Mouse (Mus musculus): ENCODE measurements around the gene Cyb5r3. TPM values are rescaled to one million over a fixed set of nuclear protein-coding genes. Genes with fewer than 3 reads are reported as not detected.
"Not testable (repeated sequence)": the region's sequence is repeated elsewhere in the genome, so short reads cannot be mapped to it uniquely, and the experiment has no call there.

Gene Cyb5r3
- polyA plus RNA-seq, 1 experiment, result 76.1 TPM

GRCm38 (mm10) chr15:83134671-83135070, 37.7 kb downstream of the Cyb5r3 start:
- H3K27me3 ChIP-seq (ENCODE audit: control insufficient read depth, insufficient read depth, low read length), result no peaks in the 10 kb centered on the region
- no peak overlapping the region for H3K4me3 ChIP-seq (ENCODE audit: extremely low read depth, insufficient read depth, insufficient read length)
- H3K4me1 ChIP-seq (ENCODE audit: control insufficient read depth, insufficient read depth, insufficient read length), result no peaks in the 10 kb centered on the region
- peaks cover 62% of the 10 kb centered on the region for H3K36me3 ChIP-seq (ENCODE audit: control insufficient read depth, insufficient read depth, low read length)
- no peak overlapping the region for H3K27ac ChIP-seq (ENCODE audit: insufficient read depth, low read length)
- WGBS, result 92% methylated on average over 6 of the region's 6 CpGs
- TF ChIP-seq CTCF (IDR thresholded peaks at IDR 0.05; ENCODE audit: extremely low read depth, insufficient read depth, insufficient read length, insufficient replicate concordance), result no peak
- TF ChIP-seq POLR2A (IDR thresholded peaks at IDR 0.05; ENCODE audit: low read depth, low read length), result no peak
- no peak for DNase-seq (ENCODE audit: low read depth in 1 of 2, low spot score in 2 of 2)

DNA sequence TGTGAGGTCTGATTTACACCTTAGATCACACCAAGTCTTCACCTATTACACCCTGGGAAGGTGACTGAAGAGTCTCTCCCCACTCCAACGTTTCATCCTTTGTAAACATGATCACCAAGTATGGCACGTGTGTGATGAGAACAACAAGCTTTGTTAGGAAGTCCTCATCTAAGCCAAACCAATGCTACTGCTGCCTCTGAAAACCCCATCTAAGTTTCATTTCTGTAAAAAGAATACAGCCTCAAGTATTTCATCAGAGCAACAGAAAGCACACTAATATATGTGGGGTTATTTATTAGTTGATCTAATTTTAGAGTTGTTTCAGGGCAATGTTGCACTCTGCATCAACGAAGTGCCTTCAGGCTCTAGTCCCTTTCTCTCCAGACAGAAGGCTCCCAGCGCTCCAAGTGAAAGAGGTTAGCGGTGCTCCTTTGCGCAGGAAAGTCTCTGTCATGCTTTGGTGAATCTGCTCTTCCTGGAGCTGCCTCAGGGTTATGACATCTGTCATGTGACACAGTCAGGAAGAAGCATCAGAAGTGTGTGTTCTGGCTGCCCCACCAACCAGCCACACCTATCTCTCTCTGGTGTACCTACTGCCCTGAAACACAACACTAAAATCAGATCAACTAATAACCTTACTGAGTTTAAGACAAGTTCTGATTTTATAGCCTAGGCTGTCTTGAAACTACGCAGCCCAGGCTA, 42.7 kb downstream of the Cyb5r3 start:
- WGBS, result 88% methylated on average over 7 of the region's 7 CpGs
- no peak for DNase-seq (ENCODE audit: low read depth in 1 of 2, low spot score in 2 of 2)
- H3K27me3 ChIP-seq (ENCODE audit: control insufficient read depth, insufficient read depth, low read length), result no peaks in the 10 kb centered on the region
- H3K36me3 ChIP-seq (ENCODE audit: control insufficient read depth, insufficient read depth, low read length), result peaks cover 71% of the 10 kb centered on the region
- H3K4me3 ChIP-seq (ENCODE audit: extremely low read depth, insufficient read depth, insufficient read length), result no peak overlapping the region
- no peak overlapping the region for H3K27ac ChIP-seq (ENCODE audit: insufficient read depth, low read length)
- H3K4me1 ChIP-seq (ENCODE audit: control insufficient read depth, insufficient read depth, insufficient read length), result no peaks in the 10 kb centered on the region
- no peak for TF ChIP-seq CTCF (IDR thresholded peaks at IDR 0.05; ENCODE audit: extremely low read depth, insufficient read depth, insufficient read length, insufficient replicate concordance)
- TF ChIP-seq POLR2A (IDR thresholded peaks at IDR 0.05; ENCODE audit: low read depth, low read length), result no peak

- H3K27ac ChIP-seq (ENCODE audit: insufficient read depth, low read length); H3K4me1 ChIP-seq (ENCODE audit: control insufficient read depth, insufficient read depth, insufficient read length); H3K27me3 ChIP-seq (ENCODE audit: control insufficient read depth, insufficient read depth, low read length); H3K4me3 ChIP-seq (ENCODE audit: extremely low read depth, insufficient read depth, insufficient read length); DNase-seq (ENCODE audit: low read depth in 1 of 2, low spot score in 2 of 2): not testable (repeated sequence)
- H3K36me3 ChIP-seq (ENCODE audit: control insufficient read depth, insufficient read depth, low read length), result peaks cover 49% of the 10 kb centered on the region
- WGBS, result 98% methylated on average over 3 of the region's 3 CpGs
Measured at GRCm38 (mm10) chr15:83127037-83127436, 45.4 kb downstream of the Cyb5r3 start.

GRCm38 (mm10) chr15:83126582-83126981, 45.8 kb downstream of the Cyb5r3 start:
- no peaks in the 10 kb centered on the region for H3K27me3 ChIP-seq (ENCODE audit: control insufficient read depth, insufficient read depth, low read length)
- no peaks in the 10 kb centered on the region; the same call in 1 of the 2 replicates for H3K4me1 ChIP-seq (ENCODE audit: control insufficient read depth, insufficient read depth, insufficient read length)
- H3K4me3 ChIP-seq (ENCODE audit: extremely low read depth, insufficient read depth, insufficient read length), result no peak overlapping the region
- H3K27ac ChIP-seq (ENCODE audit: insufficient read depth, low read length), result no peak overlapping the region
- peaks cover 45% of the 10 kb centered on the region for H3K36me3 ChIP-seq (ENCODE audit: control insufficient read depth, insufficient read depth, low read length)
- WGBS, result 96% methylated on average over 9 of the region's 9 CpGs
- TF ChIP-seq POLR2A (IDR thresholded peaks at IDR 0.05; ENCODE audit: low read depth, low read length) (no peak), CTCF (IDR thresholded peaks at IDR 0.05; ENCODE audit: extremely low read depth, insufficient read depth, insufficient read length, insufficient replicate concordance) (no peak)
- no peak for DNase-seq (ENCODE audit: low read depth in 1 of 2, low spot score in 2 of 2)

- Histone ChIP-seq H3K4me3 (ENCODE audit: extremely low read depth, insufficient read depth, insufficient read length) (no peak overlapping the region), H3K36me3 (ENCODE audit: control insufficient read depth, insufficient read depth, low read length) (peaks cover 34% of the 10 kb centered on the region), H3K4me1 (ENCODE audit: control insufficient read depth, insufficient read depth, insufficient read length) (no peaks in the 10 kb centered on the region; the same call in 1 of the 2 replicates), H3K27me3 (ENCODE audit: control insufficient read depth, insufficient read depth, low read length) (no peaks in the 10 kb centered on the region), H3K27ac (ENCODE audit: insufficient read depth, low read length) (no peak overlapping the region)
- DNase-seq (ENCODE audit: low read depth in 1 of 2, low spot score in 2 of 2), result no peak
- TF ChIP-seq CTCF (IDR thresholded peaks at IDR 0.05; ENCODE audit: extremely low read depth, insufficient read depth, insufficient read length, insufficient replicate concordance), result no peak
- TF ChIP-seq POLR2A (IDR thresholded peaks at IDR 0.05; ENCODE audit: low read depth, low read length), result no peak
- WGBS, result 84% methylated on average over 5 of the region's 5 CpGs
Measured at GRCm38 (mm10) chr15:83124625-83125024, 47.8 kb downstream of the Cyb5r3 start.

DNA sequence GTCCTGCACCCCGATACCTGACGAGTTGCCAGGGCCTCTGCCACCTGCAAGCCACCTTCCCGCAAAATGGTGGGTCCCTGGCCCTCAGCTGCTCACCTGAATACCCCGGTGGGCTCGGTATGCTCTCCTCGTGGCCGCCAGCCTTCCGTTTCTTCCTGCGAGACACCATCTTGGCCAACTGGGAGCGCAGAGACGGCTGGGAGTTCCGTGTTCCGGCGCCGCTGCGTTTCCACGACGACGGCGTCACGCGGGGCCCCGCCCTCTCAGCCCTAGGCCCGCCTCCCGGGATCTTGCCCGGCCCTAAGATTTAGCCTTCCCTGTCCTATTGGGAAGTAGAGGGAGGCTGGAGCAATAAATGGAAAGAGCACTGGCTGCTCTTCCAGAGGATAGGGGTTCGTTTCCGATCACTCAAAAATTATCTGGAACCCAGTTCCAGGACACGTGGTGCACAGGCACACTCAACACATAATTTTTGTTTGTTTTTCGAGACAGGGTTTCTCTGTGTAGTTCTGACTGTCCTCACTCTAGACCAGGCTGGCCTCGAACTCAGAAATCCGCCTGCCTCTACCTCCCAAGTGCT, 49.7 kb downstream of the Cyb5r3 start, which contains the start of gene Rrp7a:
Rrp7a (minus strand) TSS at position 236 of the 580 bp plus-strand sequence.
- Histone ChIP-seq H3K4me1 (ENCODE audit: control insufficient read depth, insufficient read depth, insufficient read length) (no peaks in the 10 kb centered on the region; the same call in 1 of the 2 replicates), H3K36me3 (ENCODE audit: control insufficient read depth, insufficient read depth, low read length) (peaks cover 30% of the 10 kb centered on the region), H3K27ac (ENCODE audit: insufficient read depth, low read length) (peak within 1 kb of the TSS; percentile 78), H3K27me3 (ENCODE audit: control insufficient read depth, insufficient read depth, low read length) (no peaks in the 10 kb centered on the region), H3K4me3 (ENCODE audit: extremely low read depth, insufficient read depth, insufficient read length) (peak within 1 kb of the TSS; percentile 90)
- TF ChIP-seq CTCF (IDR thresholded peaks at IDR 0.05; ENCODE audit: extremely low read depth, insufficient read depth, insufficient read length, insufficient replicate concordance), result no peak
- TF ChIP-seq POLR2A (IDR thresholded peaks at IDR 0.05; ENCODE audit: low read depth, low read length), result peak; percentile 24; the same call in 1 of the 2 replicates
- peak; percentile 45 to 82 for DNase-seq (ENCODE audit: low read depth in 1 of 2, low spot score in 2 of 2)
- 3% methylated on average over 32 of the region's 32 CpGs for WGBS

All from spleen, adult 2 months (tissue).